Mouse (Mus musculus): ENCODE measurements around the gene Akr1a1. TPM values are rescaled to one million over a fixed set of nuclear protein-coding genes. Genes with fewer than 3 reads are reported as not detected.
"Not testable (repeated sequence)": the region's sequence is repeated elsewhere in the genome, so short reads cannot be mapped to it uniquely, and the experiment has no call there.

Gene Akr1a1
- polyA plus RNA-seq, 1 experiment from 2014 or later, result 955 TPM

DNA sequence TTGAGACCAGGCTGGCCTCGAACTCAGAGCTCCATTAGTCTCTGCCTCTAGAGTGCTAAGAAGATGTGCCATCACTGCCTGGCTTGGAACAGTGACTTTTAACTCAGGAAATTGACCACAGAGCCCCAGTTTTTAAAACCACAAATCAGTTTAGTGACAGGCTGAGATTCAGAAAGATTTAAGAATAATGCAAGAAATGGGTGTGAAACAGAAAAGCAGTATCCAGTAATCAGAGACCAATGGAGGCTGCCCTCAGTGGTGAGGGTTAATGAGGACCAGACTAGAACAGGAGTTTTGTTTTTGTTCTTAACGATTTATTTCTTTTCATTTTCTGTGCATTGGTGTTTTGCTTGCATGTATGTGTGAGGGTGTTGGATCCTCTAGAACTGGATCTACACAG, 33.2 kb upstream of the Akr1a1 start:
- peaks cover 11% of the 10 kb centered on the region; the same call in 1 of the 2 replicates for H3K36me3 ChIP-seq (ENCODE audit: control insufficient read depth, insufficient read depth, low read length)
- no peak overlapping the region for H3K4me3 ChIP-seq (ENCODE audit: low read depth, low read length)
- ATAC-seq, result no peak
- peak overlapping the region; percentile 59; the same call in 1 of the 2 replicates for H3K9ac ChIP-seq (ENCODE audit: low read length)
- peak overlapping the region; percentile 67; the same call in 1 of the 2 replicates for H3K4me2 ChIP-seq (ENCODE audit: low read length)
- WGBS, result 78% methylated on average over 2 of the region's 2 CpGs
- no peak overlapping the region for H3K27ac ChIP-seq (ENCODE audit: low read depth, low read length)
- no peaks in the 10 kb centered on the region for H3K27me3 ChIP-seq (replicated peaks; ENCODE audit: control insufficient read depth, insufficient read depth, low read length)
- DNase-seq (ENCODE audit: low spot score), result no peak
- H3K9me3 ChIP-seq (replicated peaks; ENCODE audit: control insufficient read depth, low read length), result no peaks in the 10 kb centered on the region
- H3K4me1 ChIP-seq (ENCODE audit: control insufficient read depth, insufficient read depth, low read length), result peaks cover 14% of the 10 kb centered on the region

DNA sequence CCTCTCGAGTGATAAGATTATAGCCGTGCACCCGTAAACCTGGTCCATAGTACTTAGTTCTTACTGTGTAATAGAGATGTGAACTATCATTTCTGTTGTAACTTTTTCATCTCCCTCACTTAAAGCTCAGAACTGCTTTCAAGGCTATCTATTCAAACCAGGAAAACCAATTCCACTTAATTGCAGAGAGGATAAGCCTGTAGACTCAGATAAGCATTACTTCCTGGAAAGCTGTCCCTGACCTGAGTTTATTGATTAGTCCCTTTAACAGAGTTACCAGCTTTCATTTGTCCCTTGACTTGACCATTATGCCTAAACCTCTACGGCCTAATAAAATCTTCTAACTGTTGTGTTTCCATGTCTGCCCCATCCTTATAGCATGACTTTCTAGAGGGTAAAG, 32.5 kb upstream of the Akr1a1 start:
- Histone ChIP-seq H3K27me3 (replicated peaks; ENCODE audit: control insufficient read depth, insufficient read depth, low read length) (no peaks in the 10 kb centered on the region), H3K9ac (ENCODE audit: low read length) (no peak overlapping the region), H3K9me3 (replicated peaks; ENCODE audit: control insufficient read depth, low read length) (no peaks in the 10 kb centered on the region), H3K4me3 (ENCODE audit: low read depth, low read length) (no peak overlapping the region), H3K4me1 (ENCODE audit: control insufficient read depth, insufficient read depth, low read length) (peaks cover 14% of the 10 kb centered on the region), H3K4me2 (ENCODE audit: low read length) (no peak overlapping the region), H3K27ac (ENCODE audit: low read depth, low read length) (no peak overlapping the region), H3K36me3 (ENCODE audit: control insufficient read depth, insufficient read depth, low read length) (peaks cover 9% of the 10 kb centered on the region; the same call in 1 of the 2 replicates)
- 92% methylated on average over 4 of the region's 4 CpGs for WGBS
- DNase-seq (ENCODE audit: low spot score) (no peak), ATAC-seq (no peak)

DNA sequence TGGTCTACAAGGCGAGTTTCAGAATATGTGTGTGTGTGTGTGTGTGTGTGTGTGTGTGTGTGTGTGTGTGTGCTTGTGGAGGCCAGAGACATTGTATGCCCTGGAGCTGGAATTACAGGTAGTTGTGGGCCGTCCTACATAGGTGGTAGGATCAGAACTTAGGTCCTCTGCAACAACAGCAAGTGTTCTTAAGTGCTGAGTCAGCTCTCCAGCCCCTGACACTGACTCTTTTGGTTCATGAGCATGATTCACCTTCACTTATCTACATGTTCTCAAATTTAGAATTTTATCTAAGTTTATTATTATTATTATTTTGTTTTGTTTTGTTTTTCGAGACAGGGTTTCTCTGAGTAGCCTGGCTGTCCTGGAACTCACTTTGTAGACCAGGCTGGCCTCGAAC, 29.0 kb upstream of the Akr1a1 start:
- not testable (repeated sequence) for ATAC-seq; DNase-seq (ENCODE audit: low spot score); H3K9me3 ChIP-seq (replicated peaks; ENCODE audit: control insufficient read depth, low read length); H3K4me2 ChIP-seq (ENCODE audit: low read length); H3K36me3 ChIP-seq (ENCODE audit: control insufficient read depth, insufficient read depth, low read length); H3K4me1 ChIP-seq (ENCODE audit: control insufficient read depth, insufficient read depth, low read length); H3K4me3 ChIP-seq (ENCODE audit: low read depth, low read length); H3K9ac ChIP-seq (ENCODE audit: low read length); H3K27ac ChIP-seq (ENCODE audit: low read depth, low read length); H3K27me3 ChIP-seq (replicated peaks; ENCODE audit: control insufficient read depth, insufficient read depth, low read length)
- 99% methylated on average over 4 of the region's 4 CpGs for WGBS

DNA sequence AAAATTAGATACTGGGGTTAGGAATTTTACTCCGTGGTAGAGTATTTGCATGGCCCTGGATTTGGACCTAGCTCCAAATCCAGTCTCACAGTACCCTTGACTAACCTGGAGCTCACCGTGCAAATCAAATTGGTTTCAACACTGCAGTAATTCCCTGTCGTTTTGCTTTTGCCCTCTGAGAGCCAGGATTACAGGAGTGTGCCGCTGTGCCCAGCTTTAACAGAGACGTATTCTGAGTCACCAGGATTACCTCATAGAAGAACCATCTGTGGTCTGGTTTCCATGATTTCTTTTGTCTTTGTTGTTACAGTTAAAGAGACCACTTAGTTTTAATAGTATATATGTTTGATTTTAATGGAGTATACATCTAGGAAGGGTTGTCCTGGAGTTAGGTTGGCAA, 27.7 kb upstream of the Akr1a1 start:
- no peak overlapping the region for H3K27ac ChIP-seq (ENCODE audit: low read depth, low read length)
- no peak overlapping the region for H3K4me2 ChIP-seq (ENCODE audit: low read length)
- no peaks in the 10 kb centered on the region for H3K9me3 ChIP-seq (replicated peaks; ENCODE audit: control insufficient read depth, low read length)
- ATAC-seq (no peak), DNase-seq (ENCODE audit: low spot score) (no peak)
- no peaks in the 10 kb centered on the region for H3K27me3 ChIP-seq (replicated peaks; ENCODE audit: control insufficient read depth, insufficient read depth, low read length)
- H3K4me1 ChIP-seq (ENCODE audit: control insufficient read depth, insufficient read depth, low read length), result no peaks in the 10 kb centered on the region
- WGBS, result 70% methylated on average over 5 of the region's 5 CpGs
- no peaks in the 10 kb centered on the region for H3K36me3 ChIP-seq (ENCODE audit: control insufficient read depth, insufficient read depth, low read length)
- H3K4me3 ChIP-seq (ENCODE audit: low read depth, low read length), result no peak overlapping the region
- H3K9ac ChIP-seq (ENCODE audit: low read length), result no peak overlapping the region

DNA sequence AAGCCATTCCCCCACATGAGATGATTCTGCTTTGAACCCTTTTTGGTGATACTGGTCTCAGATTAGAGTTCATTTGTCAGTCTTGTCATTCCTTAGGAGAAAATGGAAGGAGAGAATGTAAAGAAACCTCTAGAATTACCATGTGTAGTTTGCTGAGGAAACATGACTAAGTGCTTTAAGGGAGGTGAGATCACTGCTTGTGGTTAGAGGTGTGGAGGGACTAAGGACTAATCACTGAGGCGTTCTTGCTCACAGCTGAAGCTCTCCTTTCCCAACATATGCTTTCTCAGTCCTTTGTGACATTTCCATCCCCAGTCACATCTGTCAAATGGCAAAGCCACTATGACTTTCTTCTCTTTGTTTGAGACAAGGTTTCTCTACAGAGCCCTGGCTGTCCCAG, 26.3 kb upstream of the Akr1a1 start:
- no peak for DNase-seq (ENCODE audit: low spot score)
- no peaks in the 10 kb centered on the region for H3K36me3 ChIP-seq (ENCODE audit: control insufficient read depth, insufficient read depth, low read length)
- no peaks in the 10 kb centered on the region for H3K4me1 ChIP-seq (ENCODE audit: control insufficient read depth, insufficient read depth, low read length)
- H3K9me3 ChIP-seq (replicated peaks; ENCODE audit: control insufficient read depth, low read length), result no peaks in the 10 kb centered on the region
- ATAC-seq, result no peak
- no peak overlapping the region for H3K4me2 ChIP-seq (ENCODE audit: low read length)
- H3K27me3 ChIP-seq (replicated peaks; ENCODE audit: control insufficient read depth, insufficient read depth, low read length), result no peaks in the 10 kb centered on the region
- no peak overlapping the region for H3K4me3 ChIP-seq (ENCODE audit: low read depth, low read length)
- H3K27ac ChIP-seq (ENCODE audit: low read depth, low read length), result no peak overlapping the region
- H3K9ac ChIP-seq (ENCODE audit: low read length), result no peak overlapping the region
- WGBS, result 82% methylated on average over 1 of the region's 1 CpGs

DNA sequence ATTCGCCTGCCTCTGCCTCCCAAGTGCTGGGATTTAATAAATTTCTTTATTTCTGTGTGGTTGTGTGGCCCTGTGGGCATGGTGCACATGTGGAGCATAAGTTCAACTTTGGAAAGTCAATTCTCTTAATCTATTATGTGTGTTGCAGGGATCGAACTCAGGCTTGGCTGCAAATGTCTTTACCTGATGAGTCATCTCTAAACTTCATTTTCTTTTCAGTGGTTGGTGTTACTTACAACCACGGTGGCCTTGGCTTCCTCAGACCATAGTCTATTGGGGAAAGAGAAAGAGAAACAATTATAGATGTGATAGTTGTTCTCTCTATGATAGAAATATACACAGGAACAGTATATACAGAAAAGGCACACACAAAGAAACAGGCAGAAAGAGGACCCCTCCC, 24.5 kb upstream of the Akr1a1 start:
- no peak overlapping the region for H3K27ac ChIP-seq (ENCODE audit: low read depth, low read length)
- DNase-seq (ENCODE audit: low spot score) (no peak), ATAC-seq (no peak)
- WGBS, result 85% methylated on average over 3 of the region's 3 CpGs
- no peak overlapping the region for H3K4me3 ChIP-seq (ENCODE audit: low read depth, low read length)
- H3K4me2 ChIP-seq (ENCODE audit: low read length), result no peak overlapping the region
- no peaks in the 10 kb centered on the region for H3K9me3 ChIP-seq (replicated peaks; ENCODE audit: control insufficient read depth, low read length)
- H3K36me3 ChIP-seq (ENCODE audit: control insufficient read depth, insufficient read depth, low read length), result no peaks in the 10 kb centered on the region
- no peak overlapping the region for H3K9ac ChIP-seq (ENCODE audit: low read length)
- H3K27me3 ChIP-seq (replicated peaks; ENCODE audit: control insufficient read depth, insufficient read depth, low read length), result no peaks in the 10 kb centered on the region
- no peaks in the 10 kb centered on the region for H3K4me1 ChIP-seq (ENCODE audit: control insufficient read depth, insufficient read depth, low read length)

DNA sequence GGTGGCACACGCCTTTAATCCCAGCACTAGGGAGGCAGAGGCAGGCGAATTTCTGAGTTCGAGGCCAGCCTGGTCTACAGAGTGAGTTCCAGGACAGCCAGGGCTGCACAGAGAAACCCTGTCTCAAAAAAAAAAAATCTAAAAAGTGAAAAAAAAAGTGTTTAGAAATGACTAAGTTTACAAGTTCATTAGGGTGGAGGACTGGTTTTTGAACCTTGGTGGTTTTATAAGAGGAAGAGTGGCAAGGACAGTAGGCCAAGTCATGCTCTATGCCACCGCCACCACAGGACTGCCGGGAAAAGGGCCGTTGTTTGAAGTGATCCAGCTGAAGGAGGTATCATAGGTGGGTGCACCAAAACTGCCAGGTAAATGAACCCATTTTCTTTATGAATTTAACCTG, 23.3 kb upstream of the Akr1a1 start:
- not testable (repeated sequence) for H3K9me3 ChIP-seq (replicated peaks; ENCODE audit: control insufficient read depth, low read length); H3K4me1 ChIP-seq (ENCODE audit: control insufficient read depth, insufficient read depth, low read length); H3K27ac ChIP-seq (ENCODE audit: low read depth, low read length); ATAC-seq; H3K4me3 ChIP-seq (ENCODE audit: low read depth, low read length); H3K36me3 ChIP-seq (ENCODE audit: control insufficient read depth, insufficient read depth, low read length); DNase-seq (ENCODE audit: low spot score); H3K27me3 ChIP-seq (replicated peaks; ENCODE audit: control insufficient read depth, insufficient read depth, low read length); H3K4me2 ChIP-seq (ENCODE audit: low read length); H3K9ac ChIP-seq (ENCODE audit: low read length)
- 87% methylated on average over 6 of the region's 6 CpGs for WGBS

DNA sequence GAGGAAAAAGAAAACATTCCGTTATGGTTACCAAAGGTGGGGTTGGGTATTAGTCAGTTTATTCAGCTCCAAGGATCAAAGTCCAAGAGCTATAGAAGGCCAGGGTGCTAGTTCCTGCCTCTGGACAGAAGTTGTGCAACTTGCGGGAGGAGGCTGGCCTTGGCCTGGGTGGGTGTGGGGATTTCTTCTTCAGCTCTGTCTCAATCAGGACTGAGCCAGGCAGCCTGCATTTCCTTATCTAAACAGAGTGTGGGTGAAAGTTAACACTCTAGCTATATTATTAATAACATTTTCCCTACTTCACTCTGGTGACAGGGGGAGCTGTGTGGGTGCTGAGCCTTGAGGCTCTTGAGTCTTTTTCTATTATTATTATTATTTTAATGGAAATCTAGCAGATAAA, 21.3 kb upstream of the Akr1a1 start:
- Histone ChIP-seq H3K36me3 (ENCODE audit: control insufficient read depth, insufficient read depth, low read length) (no peaks in the 10 kb centered on the region), H3K9ac (ENCODE audit: low read length) (no peak overlapping the region), H3K4me1 (ENCODE audit: control insufficient read depth, insufficient read depth, low read length) (no peaks in the 10 kb centered on the region), H3K4me3 (ENCODE audit: low read depth, low read length) (no peak overlapping the region), H3K27me3 (replicated peaks; ENCODE audit: control insufficient read depth, insufficient read depth, low read length) (no peaks in the 10 kb centered on the region), H3K4me2 (ENCODE audit: low read length) (no peak overlapping the region), H3K9me3 (replicated peaks; ENCODE audit: control insufficient read depth, low read length) (no peaks in the 10 kb centered on the region), H3K27ac (ENCODE audit: low read depth, low read length) (no peak overlapping the region)
- DNase-seq (ENCODE audit: low spot score) (no peak), ATAC-seq (no peak)
- 78% methylated on average over 2 of the region's 2 CpGs for WGBS

DNA sequence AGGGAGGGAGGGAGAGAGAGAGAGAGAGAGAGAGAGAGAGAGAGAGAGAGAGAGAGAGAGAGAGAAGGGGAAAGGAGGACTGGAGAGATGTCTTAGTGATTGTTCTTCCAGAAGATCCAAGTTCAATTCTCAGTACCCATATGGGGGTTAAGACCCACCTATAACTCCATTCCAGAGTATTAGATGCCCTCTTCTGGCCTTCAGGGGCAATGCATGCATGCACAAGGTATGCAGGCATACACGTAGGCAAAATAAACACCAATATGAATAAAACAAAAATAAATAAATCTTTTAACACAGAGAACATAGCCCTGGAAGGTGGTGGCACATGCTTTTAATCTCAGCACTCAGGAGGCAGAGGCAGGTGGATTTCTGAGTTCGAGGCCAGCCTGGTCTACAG, 17.8 kb upstream of the Akr1a1 start:
- ATAC-seq, result no peak
- WGBS, result 69% methylated on average over 2 of the region's 2 CpGs
- H3K36me3 ChIP-seq (ENCODE audit: control insufficient read depth, insufficient read depth, low read length), result no peaks in the 10 kb centered on the region
- no peaks in the 10 kb centered on the region for H3K27me3 ChIP-seq (replicated peaks; ENCODE audit: control insufficient read depth, insufficient read depth, low read length)
- no peak overlapping the region for H3K4me2 ChIP-seq (ENCODE audit: low read length)
- H3K4me3 ChIP-seq (ENCODE audit: low read depth, low read length), result no peak overlapping the region
- DNase-seq (ENCODE audit: low spot score), result no peak
- no peaks in the 10 kb centered on the region for H3K9me3 ChIP-seq (replicated peaks; ENCODE audit: control insufficient read depth, low read length)
- H3K9ac ChIP-seq (ENCODE audit: low read length), result no peak overlapping the region
- H3K4me1 ChIP-seq (ENCODE audit: control insufficient read depth, insufficient read depth, low read length), result no peaks in the 10 kb centered on the region
- H3K27ac ChIP-seq (ENCODE audit: low read depth, low read length), result no peak overlapping the region
